In genomic region chr10:127178286-127179027, GRCm38 (mm10) we compare ENCODE assay signal across 8 mouse cellular contexts. TPM values are rescaled to one million over a fixed set of nuclear protein-coding genes. Genes with fewer than 3 reads are reported as not detected.
DNase-seq lines count a peak whose midpoint lies in the region; ATAC-seq and TF ChIP-seq lines count a peak whose summit lies in the region.

No protein-coding gene starts in this region.

- dilution Hi-C loops in CH12.LX (cut with MboI; ENCODE audit: extremely low pct_ligation_motif_present, extremely low pct_unique_long_range_greater_than_20kb, low sequenced_read_pairs) = no loop called here

- intact Hi-C loops in gastrocnemius, adult 2 months (cut with DNase I) = loop anchor here (5.0 to 10.0 kb wide), 2 partner anchors 34 to 156 kb away; partner anchors contain the start of gene Pip4k2c

- H3K36me3 ChIP-seq in CH12.LX (replicated peaks in 1 of 2; ENCODE audit: control insufficient read depth in 1 of 2, insufficient read depth in 1 of 2, low read length in 1 of 2) = peaks cover 0 to 9% of the 10 kb centered on the region in 2 experiments
- 0 out of 2 replicates have a peak, but pooled peaks cover 2% of the 10 kb centered on the region for H3K36me3 ChIP-seq in forebrain, embryonic 15.5 days
- H3K36me3 ChIP-seq in neural tube, embryonic 15.5 days = peaks cover 8% of the 10 kb centered on the region; the same call in 1 of the 2 replicates

- H3K9ac ChIP-seq in CH12.LX (ENCODE audit: insufficient read depth, low read depth) = no peak overlapping the region
- no peak overlapping the region for H3K9ac ChIP-seq in forebrain, embryonic 15.5 days (replicated peaks)
- H3K9ac ChIP-seq in neural tube, embryonic 15.5 days (replicated peaks) = no peak overlapping the region

- peak; percentile 21 for DNase-seq in gastrocnemius, adult 2 months
- no peak for DNase-seq in gastrocnemius, adult 18-20 months (ENCODE audit: low spot score)
- no peak for DNase-seq in CH12.LX (ENCODE audit: extremely low read depth)
- DNase-seq in liver = peak; percentile 16
- DNase-seq in right cerebral cortex, postnatal 14 days = no peak
- DNase-seq in adrenal gland, postnatal 14 days = no peak

- H3K27ac ChIP-seq in gastrocnemius, adult 2 months = peak overlapping the region; percentile 62; the same call in 1 of the 2 replicates
- H3K27ac ChIP-seq in CH12.LX (ENCODE audit: insufficient read depth, low read depth) = no peak overlapping the region
- H3K27ac ChIP-seq in forebrain, embryonic 15.5 days (replicated peaks) = no peak overlapping the region
- no peak overlapping the region for H3K27ac ChIP-seq in neural tube, embryonic 15.5 days (replicated peaks)

- H3K4me3 ChIP-seq in gastrocnemius, adult 2 months = peak overlapping the region; percentile 73
- H3K4me3 ChIP-seq in CH12.LX (replicated peaks in 1 of 3; ENCODE audit: low read depth in 2 of 3, low read length in 2 of 3, poor library complexity in 1 of 3) = no peak overlapping the region
- H3K4me3 ChIP-seq in forebrain, embryonic 15.5 days = peak overlapping the region; percentile 27
- H3K4me3 ChIP-seq in neural tube, embryonic 15.5 days (replicated peaks) = peak overlapping the region; percentile 27

- WGBS in forebrain, embryonic 15.5 days = 4% methylated on average over 41 of the region's 41 CpGs
- WGBS in neural tube, embryonic 15.5 days = 2% methylated on average over 41 of the region's 41 CpGs

- TF ChIP-seq POLR2A in CH12.LX (IDR thresholded peaks at IDR 0.05; ENCODE audit: low read depth, low read length) = no peak

- TF ChIP-seq CTCF in gastrocnemius, adult 2 months (IDR thresholded peaks at IDR 0.05) = no peak
- TF ChIP-seq CTCF in CH12.LX (conservative IDR thresholded peaks at IDR 0.05 in 1 of 2, IDR thresholded peaks at IDR 0.05 in 1 of 2; ENCODE audit: low read depth in 2 of 2, low read length in 2 of 2) = no peak

- ATAC-seq in forebrain, embryonic 15.5 days (replicated peaks) = no peak
- ATAC-seq in neural tube, embryonic 15.5 days (ENCODE audit: low FRiP score) = no peak

- TF ChIP-seq EP300 in CH12.LX (IDR thresholded peaks at IDR 0.05; ENCODE audit: low read length) = no peak

- no peak for TF ChIP-seq RAD21 in CH12.LX (IDR thresholded peaks at IDR 0.05; ENCODE audit: low read depth, low read length)

- H3K9me3 ChIP-seq in CH12.LX (replicated peaks; ENCODE audit: low read length) = no peaks in the 10 kb centered on the region
- H3K9me3 ChIP-seq in forebrain, embryonic 15.5 days = no peaks in the 10 kb centered on the region
- no peaks in the 10 kb centered on the region for H3K9me3 ChIP-seq in neural tube, embryonic 15.5 days (replicated peaks)

- no peaks in the 10 kb centered on the region for H3K79me2 ChIP-seq in CH12.LX (replicated peaks; ENCODE audit: control insufficient read depth, extremely low read depth, insufficient read depth, poor library complexity, severe bottlenecking)

- H3K27me3 ChIP-seq in CH12.LX (replicated peaks) = peaks cover 21% of the 10 kb centered on the region
- H3K27me3 ChIP-seq in forebrain, embryonic 15.5 days = peaks cover 42% of the 10 kb centered on the region
- peaks cover 67% of the 10 kb centered on the region for H3K27me3 ChIP-seq in neural tube, embryonic 15.5 days (replicated peaks)

- in situ Hi-C loops in CH12.LX (cut with MboI; ENCODE audit: low pct_ligation_motif_present, low pct_unique_long_range_greater_than_20kb, low sequenced_read_pairs) = loop anchor here (5.0 kb wide), 1 partner anchor 44 kb away; no protein-coding TSS in a partner anchor

- H3K4me1 ChIP-seq in CH12.LX (ENCODE audit: control insufficient read depth in 1 of 2, insufficient read depth in 2 of 2) = peaks cover 0 to 9% of the 10 kb centered on the region in 2 experiments; a peak in 2 of 4 replicates
- H3K4me1 ChIP-seq in forebrain, embryonic 15.5 days = peaks cover 23% of the 10 kb centered on the region
- peaks cover 27% of the 10 kb centered on the region for H3K4me1 ChIP-seq in neural tube, embryonic 15.5 days

- H3K4me2 ChIP-seq in CH12.LX (ENCODE audit: insufficient read depth, low read depth, poor library complexity, severe bottlenecking) = peak overlapping the region; percentile 96
- peak overlapping the region; percentile 41 for H3K4me2 ChIP-seq in forebrain, embryonic 15.5 days (replicated peaks)
- H3K4me2 ChIP-seq in neural tube, embryonic 15.5 days = peak overlapping the region; percentile 57

TF ChIP-seq in CH12.LX, 34 proteins besides CTCF, POLR2A, EP300 and RAD21:
- TF ChIP-seq BHLHE40 (IDR thresholded peaks at IDR 0.05; ENCODE audit: low read depth, low read length) = peak; percentile 36; the same call in 1 of the 2 replicates
- TF ChIP-seq NRF1 (IDR thresholded peaks at IDR 0.05; ENCODE audit: low read depth, low read length) = no peak
- no peak for TF ChIP-seq ZC3H11A (IDR thresholded peaks at IDR 0.05; ENCODE audit: low read depth, low read length)

RNA-seq across cellular contexts. Expression of gene Slc26a10, which starts 2.0 kb away (rescaled TPM):
- total RNA-seq in gastrocnemius, adult 2 months (2021) = 1 to 10 TPM; 4.1 to 5.4 TPM
- 1 to 10 TPM; 1.6 to 2.9 TPM for total RNA-seq in gastrocnemius, adult 18-20 months (2021)
- total RNA-seq in CH12.LX (2012; rRNA removed) = 1.2 and 1.7 TPM in 2 replicates
- total RNA-seq in CH12.LX (2014; rRNA removed) = 0.05 TPM in 2 replicates
- polyA plus RNA-seq in CH12.LX (2012; ENCODE audit: insufficient read length, low read depth) = 0.16 and 0.44 TPM in 2 replicates
- polyA plus RNA-seq in forebrain, embryonic 15.5 days (2015; fragmentation: Nextera tagmentation; extraction: Ambion mirVana) = 1.4 and 2.1 TPM in 2 replicates
- polyA plus RNA-seq in neural tube, embryonic 15.5 days (2015; fragmentation: Nextera tagmentation; extraction: Ambion mirVana) = 1.0 TPM in 2 replicates
- total RNA-seq in adrenal gland, postnatal 14 days (2021) = 10.4 and 10.8 TPM in 2 replicates

RNA-seq across cellular contexts. Expression of gene Arhgef25, which starts 11.4 kb away (rescaled TPM):
- total RNA-seq in gastrocnemius, adult 2 months (2021) = 1 to 10 TPM; 8.5 to 8.8 TPM
- total RNA-seq in gastrocnemius, adult 18-20 months (2021) = 1 to 10 TPM; 7.4 to 9.5 TPM
- 8.6 and 8.7 TPM in 2 replicates for total RNA-seq in CH12.LX (2012; rRNA removed)
- total RNA-seq in CH12.LX (2014; rRNA removed) = 3.3 and 4.0 TPM in 2 replicates
- polyA plus RNA-seq in CH12.LX (2012; ENCODE audit: insufficient read length, low read depth) = 8.3 and 11.1 TPM in 2 replicates
- polyA plus RNA-seq in forebrain, embryonic 15.5 days (2015; fragmentation: Nextera tagmentation; extraction: Ambion mirVana) = 31.4 and 32.3 TPM in 2 replicates
- 32.7 and 34.9 TPM in 2 replicates for polyA plus RNA-seq in neural tube, embryonic 15.5 days (2015; fragmentation: Nextera tagmentation; extraction: Ambion mirVana)
- 22.3 and 28.5 TPM in 2 replicates for total RNA-seq in adrenal gland, postnatal 14 days (2021)

RNA-seq across cellular contexts. Expression of gene B4galnt1, which starts 13.4 kb away (rescaled TPM):
- under 1 TPM; 0.66 to 0.89 TPM for total RNA-seq in gastrocnemius, adult 2 months (2021)
- total RNA-seq in gastrocnemius, adult 18-20 months (2021) = under 1 TPM; 0.39 to 0.93 TPM
- total RNA-seq in CH12.LX (2012; rRNA removed) (15.5 and 17.5 TPM in 2 replicates), CH12.LX (2014; rRNA removed) (0.74 and 0.98 TPM in 2 replicates)
- 1.9 and 2.3 TPM in 2 replicates for polyA plus RNA-seq in CH12.LX (2012; ENCODE audit: insufficient read length, low read depth)
- polyA plus RNA-seq in forebrain, embryonic 15.5 days (2015; fragmentation: Nextera tagmentation; extraction: Ambion mirVana) = 35.1 and 36.7 TPM in 2 replicates
- 69.5 and 70.4 TPM in 2 replicates for polyA plus RNA-seq in neural tube, embryonic 15.5 days (2015; fragmentation: Nextera tagmentation; extraction: Ambion mirVana)
- total RNA-seq in adrenal gland, postnatal 14 days (2021) = 14.6 and 24.7 TPM in 2 replicates

RNA-seq across cellular contexts. Expression of gene Dtx3, which starts 17.1 kb away (rescaled TPM):
- total RNA-seq in gastrocnemius, adult 2 months (2021) = 10 to 100 TPM; 20.8 to 25.6 TPM
- 10 to 100 TPM; 20.0 to 27.3 TPM for total RNA-seq in gastrocnemius, adult 18-20 months (2021)
- total RNA-seq in CH12.LX (2012; rRNA removed) (26.9 and 27.6 TPM in 2 replicates), CH12.LX (2014; rRNA removed) (18.9 and 19.2 TPM in 2 replicates)
- 51.2 and 54.4 TPM in 2 replicates for polyA plus RNA-seq in CH12.LX (2012; ENCODE audit: insufficient read length, low read depth)
- polyA plus RNA-seq in forebrain, embryonic 15.5 days (2015; fragmentation: Nextera tagmentation; extraction: Ambion mirVana) = 211 and 222 TPM in 2 replicates
- 211 and 245 TPM in 2 replicates for polyA plus RNA-seq in neural tube, embryonic 15.5 days (2015; fragmentation: Nextera tagmentation; extraction: Ambion mirVana)
- 60.7 and 66.5 TPM in 2 replicates for total RNA-seq in adrenal gland, postnatal 14 days (2021)

RNA-seq across cellular contexts. Expression of gene Pip4k2c, which starts 32.9 kb away (rescaled TPM):
- total RNA-seq in gastrocnemius, adult 2 months (2021) = 1 to 10 TPM; 7.6 to 7.9 TPM
- 1 to 10 TPM; 7.4 to 8.2 TPM for total RNA-seq in gastrocnemius, adult 18-20 months (2021)
- total RNA-seq in CH12.LX (2012; rRNA removed) (22.7 TPM in 2 replicates), CH12.LX (2014; rRNA removed) (12.5 and 13.3 TPM in 2 replicates)
- 23.3 and 24.7 TPM in 2 replicates for polyA plus RNA-seq in CH12.LX (2012; ENCODE audit: insufficient read length, low read depth)
- polyA plus RNA-seq in forebrain, embryonic 15.5 days (2015; fragmentation: Nextera tagmentation; extraction: Ambion mirVana) = 24.9 and 26.1 TPM in 2 replicates
- 19.8 and 23.0 TPM in 2 replicates for polyA plus RNA-seq in neural tube, embryonic 15.5 days (2015; fragmentation: Nextera tagmentation; extraction: Ambion mirVana)
- total RNA-seq in adrenal gland, postnatal 14 days (2021) = 28.5 and 29.2 TPM in 2 replicates

Comparison
In these comparisons a context has a peak if more than half of its experiments do, and no peak if none do; other contexts are left out.
1. DNase-seq: peak in gastrocnemius, adult 2 months (single experiment) and liver (single experiment); none in gastrocnemius, adult 18-20 months (single experiment), CH12.LX (single experiment), right cerebral cortex, postnatal 14 days (single experiment) and adrenal gland, postnatal 14 days (single experiment).
2. H3K4me3 ChIP-seq: peak in gastrocnemius, adult 2 months (single experiment), forebrain, embryonic 15.5 days (single experiment) and neural tube, embryonic 15.5 days (single experiment); none in CH12.LX (0 of 3).
3. H3K4me2 ChIP-seq: peak in every context shown above with its lines; median percentile 96 in CH12.LX; 57 in neural tube, embryonic 15.5 days; 41 in forebrain, embryonic 15.5 days.